Mouse (Mus musculus): ENCODE data around the gene AA986860. TPM values are rescaled to one million over a fixed set of nuclear protein-coding genes. Genes with fewer than 3 reads are reported as not detected.
A peak's percentile ranks its signal among the peaks of the same experiment; 100 is the strongest.

AA986860 gene
- polyA plus RNA-seq (2014; fragmentation: Nextera tagmentation; extraction: Ambion mirVana) = 0.83 and 1.1 TPM in 2 replicates

- no peak within 1 kb of the TSS for H3K27ac ChIP-seq (ENCODE audit: low read depth, low read length)
- H3K4me2 ChIP-seq (ENCODE audit: low read depth, low read length, severe bottlenecking) = peak within 1 kb of the TSS; percentile 19; the same call in 1 of the 2 replicates
- peak; percentile 80 for ATAC-seq (replicated peaks; ENCODE audit: low FRiP score)
- H3K9me3 ChIP-seq (ENCODE audit: control insufficient read depth, low read length) = no peaks in the 10 kb centered on the region
- no peaks in the 10 kb centered on the region for H3K27me3 ChIP-seq (ENCODE audit: control insufficient read depth, insufficient read depth, low read length)
- WGBS = 3% methylated on average over 10 of the region's 10 CpGs
- peak; percentile 61 for DNase-seq (ENCODE audit: low spot score)
- no peaks in the 10 kb centered on the region for H3K36me3 ChIP-seq (ENCODE audit: control insufficient read depth, insufficient read depth, low read length)
- no peak within 1 kb of the TSS for H3K4me3 ChIP-seq (ENCODE audit: low read depth, low read length)
- H3K9ac ChIP-seq (ENCODE audit: low read length) = no peak within 1 kb of the TSS
- H3K4me1 ChIP-seq (replicated peaks; ENCODE audit: control insufficient read depth, insufficient read depth, low read length) = no peaks in the 10 kb centered on the region
Observed at GRCm38 (mm10) chr1:130731741-130732337, at the start of gene AA986860. AA986860 (plus strand) TSS chr1:130731976.

GRCm38 (mm10) chr1:130683905-130684304 lies 47.9 kb upstream of the AA986860 start:
- WGBS = 36% methylated on average over 1 of the region's 1 CpGs
- ATAC-seq (replicated peaks; ENCODE audit: low FRiP score) (no peak), DNase-seq (ENCODE audit: low spot score) (no peak)
- no peak overlapping the region for H3K4me2 ChIP-seq (ENCODE audit: low read depth, low read length, severe bottlenecking)
- H3K27ac ChIP-seq (ENCODE audit: low read depth, low read length) = no peak overlapping the region
- H3K36me3 ChIP-seq (ENCODE audit: control insufficient read depth, insufficient read depth, low read length) = no peaks in the 10 kb centered on the region
- no peak overlapping the region for H3K4me3 ChIP-seq (ENCODE audit: low read depth, low read length)
- H3K9ac ChIP-seq (ENCODE audit: low read length) = no peak overlapping the region
- no peaks in the 10 kb centered on the region for H3K4me1 ChIP-seq (replicated peaks; ENCODE audit: control insufficient read depth, insufficient read depth, low read length)
- no peaks in the 10 kb centered on the region for H3K9me3 ChIP-seq (ENCODE audit: control insufficient read depth, low read length)
- H3K27me3 ChIP-seq (ENCODE audit: control insufficient read depth, insufficient read depth, low read length) = no peaks in the 10 kb centered on the region

- Histone ChIP-seq H3K27me3 (ENCODE audit: control insufficient read depth, insufficient read depth, low read length) (no peaks in the 10 kb centered on the region), H3K36me3 (ENCODE audit: control insufficient read depth, insufficient read depth, low read length) (no peaks in the 10 kb centered on the region; the same call in 1 of the 2 replicates), H3K27ac (ENCODE audit: low read depth, low read length) (no peak overlapping the region), H3K4me3 (ENCODE audit: low read depth, low read length) (no peak overlapping the region), H3K4me2 (ENCODE audit: low read depth, low read length, severe bottlenecking) (no peak overlapping the region), H3K9ac (ENCODE audit: low read length) (no peak overlapping the region), H3K4me1 (replicated peaks; ENCODE audit: control insufficient read depth, insufficient read depth, low read length) (no peaks in the 10 kb centered on the region), H3K9me3 (ENCODE audit: control insufficient read depth, low read length) (no peaks in the 10 kb centered on the region)
- DNase-seq (ENCODE audit: low spot score) (no peak), ATAC-seq (replicated peaks; ENCODE audit: low FRiP score) (no peak)
- 93% methylated on average over 5 of the region's 5 CpGs for WGBS
Observed at GRCm38 (mm10) chr1:130698601-130699000, 33.2 kb upstream of the AA986860 start.

- Histone ChIP-seq H3K4me3 (ENCODE audit: low read depth, low read length) (no peak overlapping the region), H3K27ac (ENCODE audit: low read depth, low read length) (no peak overlapping the region), H3K9me3 (ENCODE audit: control insufficient read depth, low read length) (no peaks in the 10 kb centered on the region), H3K27me3 (ENCODE audit: control insufficient read depth, insufficient read depth, low read length) (no peaks in the 10 kb centered on the region), H3K4me1 (replicated peaks; ENCODE audit: control insufficient read depth, insufficient read depth, low read length) (no peaks in the 10 kb centered on the region), H3K36me3 (ENCODE audit: control insufficient read depth, insufficient read depth, low read length) (no peaks in the 10 kb centered on the region; the same call in 1 of the 2 replicates), H3K4me2 (ENCODE audit: low read depth, low read length, severe bottlenecking) (no peak overlapping the region), H3K9ac (ENCODE audit: low read length) (no peak overlapping the region)
- 90% methylated on average over 10 of the region's 10 CpGs for WGBS
- ATAC-seq (replicated peaks; ENCODE audit: low FRiP score) (no peak), DNase-seq (ENCODE audit: low spot score) (no peak)
Observed at GRCm38 (mm10) chr1:130699937-130700633, 31.7 kb upstream of the AA986860 start.

- 95% methylated on average over 11 of the region's 11 CpGs for WGBS
- no peak overlapping the region for H3K27ac ChIP-seq (ENCODE audit: low read depth, low read length)
- ATAC-seq (replicated peaks; ENCODE audit: low FRiP score) (no peak), DNase-seq (ENCODE audit: low spot score) (no peak)
- H3K27me3 ChIP-seq (ENCODE audit: control insufficient read depth, insufficient read depth, low read length) = no peaks in the 10 kb centered on the region
- H3K9me3 ChIP-seq (ENCODE audit: control insufficient read depth, low read length) = no peaks in the 10 kb centered on the region
- H3K9ac ChIP-seq (ENCODE audit: low read length) = no peak overlapping the region
- H3K4me3 ChIP-seq (ENCODE audit: low read depth, low read length) = no peak overlapping the region
- H3K36me3 ChIP-seq (ENCODE audit: control insufficient read depth, insufficient read depth, low read length) = no peaks in the 10 kb centered on the region; the same call in 1 of the 2 replicates
- no peaks in the 10 kb centered on the region for H3K4me1 ChIP-seq (replicated peaks; ENCODE audit: control insufficient read depth, insufficient read depth, low read length)
- H3K4me2 ChIP-seq (ENCODE audit: low read depth, low read length, severe bottlenecking) = no peak overlapping the region
Observed at GRCm38 (mm10) chr1:130701976-130702375, 29.8 kb upstream of the AA986860 start.

- DNase-seq (ENCODE audit: low spot score) (no peak), ATAC-seq (replicated peaks; ENCODE audit: low FRiP score) (no peak)
- H3K36me3 ChIP-seq (ENCODE audit: control insufficient read depth, insufficient read depth, low read length) = no peaks in the 10 kb centered on the region; the same call in 1 of the 2 replicates
- H3K27me3 ChIP-seq (ENCODE audit: control insufficient read depth, insufficient read depth, low read length) = no peaks in the 10 kb centered on the region
- H3K9ac ChIP-seq (ENCODE audit: low read length) = no peak overlapping the region
- no peaks in the 10 kb centered on the region for H3K4me1 ChIP-seq (replicated peaks; ENCODE audit: control insufficient read depth, insufficient read depth, low read length)
- no peak overlapping the region for H3K4me3 ChIP-seq (ENCODE audit: low read depth, low read length)
- 84% methylated on average over 2 of the region's 2 CpGs for WGBS
- no peak overlapping the region for H3K4me2 ChIP-seq (ENCODE audit: low read depth, low read length, severe bottlenecking)
- H3K9me3 ChIP-seq (ENCODE audit: control insufficient read depth, low read length) = no peaks in the 10 kb centered on the region
- no peak overlapping the region for H3K27ac ChIP-seq (ENCODE audit: low read depth, low read length)
Observed at GRCm38 (mm10) chr1:130703613-130704012, 28.2 kb upstream of the AA986860 start.

- Histone ChIP-seq H3K9me3 (ENCODE audit: control insufficient read depth, low read length) (no peaks in the 10 kb centered on the region), H3K27me3 (ENCODE audit: control insufficient read depth, insufficient read depth, low read length) (no peaks in the 10 kb centered on the region), H3K9ac (ENCODE audit: low read length) (no peak overlapping the region), H3K4me1 (replicated peaks; ENCODE audit: control insufficient read depth, insufficient read depth, low read length) (0 out of 2 replicates have a peak, but pooled peaks cover 2% of the 10 kb centered on the region), H3K4me2 (ENCODE audit: low read depth, low read length, severe bottlenecking) (no peak overlapping the region), H3K36me3 (ENCODE audit: control insufficient read depth, insufficient read depth, low read length) (no peaks in the 10 kb centered on the region), H3K27ac (ENCODE audit: low read depth, low read length) (no peak overlapping the region), H3K4me3 (ENCODE audit: low read depth, low read length) (no peak overlapping the region)
- 89% methylated on average over 22 of the region's 22 CpGs for WGBS
- DNase-seq (ENCODE audit: low spot score) (no peak), ATAC-seq (replicated peaks; ENCODE audit: low FRiP score) (no peak)
Observed at GRCm38 (mm10) chr1:130710283-130711080, 21.3 kb upstream of the AA986860 start.

GRCm38 (mm10) chr1:130714046-130714445 lies 17.7 kb upstream of the AA986860 start:
- H3K9ac ChIP-seq (ENCODE audit: low read length) = no peak overlapping the region
- H3K27me3 ChIP-seq (ENCODE audit: control insufficient read depth, insufficient read depth, low read length) = no peaks in the 10 kb centered on the region
- H3K36me3 ChIP-seq (ENCODE audit: control insufficient read depth, insufficient read depth, low read length) = no peaks in the 10 kb centered on the region
- H3K9me3 ChIP-seq (ENCODE audit: control insufficient read depth, low read length) = no peaks in the 10 kb centered on the region
- no peak for ATAC-seq (replicated peaks; ENCODE audit: low FRiP score)
- H3K4me1 ChIP-seq (replicated peaks; ENCODE audit: control insufficient read depth, insufficient read depth, low read length) = peaks cover 3% of the 10 kb centered on the region; the same call in 1 of the 2 replicates
- H3K27ac ChIP-seq (ENCODE audit: low read depth, low read length) = no peak overlapping the region
- WGBS = 76% methylated on average over 4 of the region's 4 CpGs
- no peak overlapping the region for H3K4me2 ChIP-seq (ENCODE audit: low read depth, low read length, severe bottlenecking)
- H3K4me3 ChIP-seq (ENCODE audit: low read depth, low read length) = no peak overlapping the region
- DNase-seq (ENCODE audit: low spot score) = no peak
